ENCODE assay signal across 8 mouse cellular contexts in the genomic region with DNA sequence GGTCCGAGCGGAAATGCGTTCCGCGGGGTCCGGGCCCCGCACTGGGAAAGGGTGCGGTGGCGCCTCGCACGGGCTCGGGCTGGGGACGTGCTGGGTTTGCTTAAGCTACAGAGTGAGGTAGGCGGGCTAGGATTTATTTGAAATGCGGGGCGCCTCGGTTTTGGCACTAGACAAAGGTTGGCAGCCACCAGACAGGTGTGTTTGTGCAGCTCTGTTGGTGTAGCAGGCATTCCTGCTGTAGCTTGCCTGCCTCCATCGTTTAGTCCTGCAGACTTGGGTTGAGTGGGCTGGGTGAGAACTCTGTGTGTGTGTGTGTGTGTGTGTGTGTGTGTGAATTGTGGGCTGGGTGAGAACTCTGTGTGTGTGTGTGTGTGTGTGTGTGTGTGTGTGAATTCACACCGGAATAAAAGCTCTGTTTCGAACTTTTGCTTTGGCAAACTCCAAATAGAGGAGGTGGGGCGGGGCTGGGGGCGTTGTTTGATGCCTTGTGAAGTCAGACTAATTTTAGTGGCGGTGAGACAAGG. TPM values are rescaled to one million over a fixed set of nuclear protein-coding genes. Genes with fewer than 3 reads are reported as not detected.
DNase-seq lines count a peak whose midpoint lies in the region; ATAC-seq and TF ChIP-seq lines count a peak whose summit lies in the region.

No protein-coding gene starts in this region.

- H3K27me3 ChIP-seq in heart, adult 2 months (ENCODE audit: control insufficient read depth, insufficient read depth, low read length), result no peaks in the 10 kb centered on the region
- H3K27me3 ChIP-seq in forebrain, embryonic 14.5 days (replicated peaks; ENCODE audit: control insufficient read depth, insufficient read depth, low read length), result no peaks in the 10 kb centered on the region
- no peaks in the 10 kb centered on the region for H3K27me3 ChIP-seq in hindbrain, embryonic 16.5 days (replicated peaks; ENCODE audit: control insufficient read depth, insufficient read depth, low read length)
- H3K27me3 ChIP-seq in stomach, embryonic 14.5 days (ENCODE audit: control insufficient read depth, insufficient read depth, low read length), result no peaks in the 10 kb centered on the region

- no peak for TF ChIP-seq CTCF in heart, adult 2 months (IDR thresholded peaks at IDR 0.05)

- WGBS in heart, adult 2 months, result under 1% methylated on average over 23 of the region's 23 CpGs
- 1% methylated on average over 23 of the region's 23 CpGs for WGBS in forebrain, embryonic 14.5 days
- WGBS in hindbrain, embryonic 16.5 days, result under 1% methylated on average over 23 of the region's 23 CpGs
- under 1% methylated on average over 23 of the region's 23 CpGs for WGBS in stomach, embryonic 14.5 days

- TF ChIP-seq POLR2A in heart, adult 2 months (IDR thresholded peaks at IDR 0.05; ENCODE audit: insufficient read depth, low read depth, low read length), result no peak

- no peaks in the 10 kb centered on the region for H3K9me3 ChIP-seq in forebrain, embryonic 14.5 days (replicated peaks; ENCODE audit: control insufficient read depth, low read length)
- no peaks in the 10 kb centered on the region for H3K9me3 ChIP-seq in hindbrain, embryonic 16.5 days (ENCODE audit: control insufficient read depth, low read length)
- no peaks in the 10 kb centered on the region for H3K9me3 ChIP-seq in stomach, embryonic 14.5 days (ENCODE audit: control insufficient read depth, low read depth, low read length)

- peak overlapping the region; percentile 85 for H3K9ac ChIP-seq in heart, adult 2 months (ENCODE audit: low read depth, low read length)
- H3K9ac ChIP-seq in forebrain, embryonic 14.5 days (ENCODE audit: low read length), result peak overlapping the region; percentile 79
- H3K9ac ChIP-seq in hindbrain, embryonic 16.5 days (ENCODE audit: low read depth, low read length), result peak overlapping the region; percentile 92
- peak overlapping the region; percentile 81 for H3K9ac ChIP-seq in stomach, embryonic 14.5 days (replicated peaks; ENCODE audit: low read depth, low read length)

- H3K4me2 ChIP-seq in forebrain, embryonic 14.5 days (ENCODE audit: low read length), result peak overlapping the region; percentile 54
- H3K4me2 ChIP-seq in hindbrain, embryonic 16.5 days (ENCODE audit: low read length), result peak overlapping the region; percentile 63
- H3K4me2 ChIP-seq in stomach, embryonic 14.5 days (replicated peaks; ENCODE audit: low read depth, low read length), result peak overlapping the region; percentile 47

- H3K4me1 ChIP-seq in heart, adult 2 months (ENCODE audit: control insufficient read depth, insufficient read depth, low read length), result no peaks in the 10 kb centered on the region
- no peaks in the 10 kb centered on the region for H3K4me1 ChIP-seq in forebrain, embryonic 14.5 days (ENCODE audit: control insufficient read depth, insufficient read depth, low read length)
- H3K4me1 ChIP-seq in hindbrain, embryonic 16.5 days (ENCODE audit: control insufficient read depth, insufficient read depth, low read depth, low read length), result peaks cover 3% of the 10 kb centered on the region; the same call in 1 of the 2 replicates
- no peaks in the 10 kb centered on the region for H3K4me1 ChIP-seq in stomach, embryonic 14.5 days (ENCODE audit: control insufficient read depth, insufficient read depth, low read length)

- no peak for DNase-seq in heart, adult 2 months
- no peak for DNase-seq in heart, adult 11 months
- DNase-seq in brain, adult 2 months (ENCODE audit: low read depth, low spot score), result peak; percentile 84
- peak; percentile 63 for DNase-seq in forebrain, embryonic 14.5 days (ENCODE audit: low spot score)
- DNase-seq in left cerebral cortex, postnatal 14 days (ENCODE audit: low spot score in 2 of 2), result peak; percentile 67 to 78

- H3K79me2 ChIP-seq in heart, adult 2 months (replicated peaks; ENCODE audit: control insufficient read depth, insufficient read depth, low read length), result peaks cover 2% of the 10 kb centered on the region; the same call in 1 of the 2 replicates

- H3K27ac ChIP-seq in heart, adult 2 months, result peak overlapping the region; percentile 89
- H3K27ac ChIP-seq in forebrain, embryonic 14.5 days (ENCODE audit: low read depth, low read length), result peak overlapping the region; percentile 94
- peak overlapping the region; percentile 98 for H3K27ac ChIP-seq in hindbrain, embryonic 16.5 days (ENCODE audit: low read depth, low read length)
- peak overlapping the region; percentile 93 for H3K27ac ChIP-seq in stomach, embryonic 14.5 days (ENCODE audit: low read length)

- no peak for TF ChIP-seq EP300 in heart, adult 2 months (IDR thresholded peaks at IDR 0.05; ENCODE audit: insufficient read depth, low read depth, low read length)

- H3K36me3 ChIP-seq in heart, adult 2 months (ENCODE audit: control insufficient read depth, insufficient read depth, low read length), result no peaks in the 10 kb centered on the region
- no peaks in the 10 kb centered on the region for H3K36me3 ChIP-seq in forebrain, embryonic 14.5 days (ENCODE audit: control insufficient read depth, insufficient read depth, low read length)
- no peaks in the 10 kb centered on the region for H3K36me3 ChIP-seq in hindbrain, embryonic 16.5 days (ENCODE audit: control insufficient read depth, insufficient read depth, low read length)
- H3K36me3 ChIP-seq in stomach, embryonic 14.5 days (ENCODE audit: control insufficient read depth, insufficient read depth, low read length), result no peaks in the 10 kb centered on the region

- intact Hi-C loops in heart, adult 2 months (cut with DNase I), result no loop called here
- intact Hi-C loops in left cerebral cortex, postnatal 14 days (cut with DNase I), result no loop called here

- peak; percentile 85 for ATAC-seq in forebrain, embryonic 14.5 days
- peak; percentile 88 for ATAC-seq in hindbrain, embryonic 16.5 days
- peak; percentile 56 for ATAC-seq in megakaryocyte-erythroid progenitor cell, adult 5-6 weeks (replicated peaks; ENCODE audit: low FRiP score, low TSS enrichment, poor library complexity, severe bottlenecking)
- ATAC-seq in stomach, embryonic 14.5 days (ENCODE audit: insufficient number of reproducible peaks, insufficient read depth, low FRiP score, low read depth), result peak; percentile 80

- H3K4me3 ChIP-seq in heart, adult 2 months, result peak overlapping the region; percentile 83
- H3K4me3 ChIP-seq in forebrain, embryonic 14.5 days (ENCODE audit: low read depth, low read length), result peak overlapping the region; percentile 67
- H3K4me3 ChIP-seq in hindbrain, embryonic 16.5 days (ENCODE audit: low read length), result peak overlapping the region; percentile 93
- peak overlapping the region; percentile 85 for H3K4me3 ChIP-seq in stomach, embryonic 14.5 days (ENCODE audit: low read depth, low read length)

RNA-seq across cellular contexts. Expression of a gene that starts 0.7 kb away (rescaled TPM):
- 1 to 10 TPM; 7.1 to 8.9 TPM for total RNA-seq in heart, adult 2 months (2021)
- 4.2 and 5.7 TPM in 2 replicates for polyA plus RNA-seq in heart, adult 2 months (2012; rRNA removed)
- 17.2 and 19.7 TPM in 2 replicates for polyA plus RNA-seq in forebrain, embryonic 14.5 days (2014; fragmentation: Nextera tagmentation; extraction: Ambion mirVana)
- polyA plus RNA-seq in hindbrain, embryonic 16.5 days (2015; fragmentation: Nextera tagmentation; extraction: Ambion mirVana), result 14.1 and 16.8 TPM in 2 replicates
- 10 to 100 TPM; 37.1 to 37.9 TPM for total RNA-seq in left cerebral cortex, postnatal 14 days (2021)
- total RNA-seq in megakaryocyte-erythroid progenitor cell, adult 5-6 weeks (2014; fragmentation: Nextera tagmentation), result 19.5 and 19.8 TPM in 2 replicates
- 21.6 and 23.3 TPM in 2 replicates for total RNA-seq in megakaryocyte-erythroid progenitor cell, adult 5-6 weeks (2017)
- polyA plus RNA-seq in stomach, embryonic 14.5 days (2014; fragmentation: Nextera tagmentation; extraction: Ambion mirVana), result 18.6 and 24.0 TPM in 2 replicates

Comparison
In these comparisons a context has a peak if more than half of its experiments do, and no peak if none do; other contexts are left out.
1. DNase-seq: peak in brain, adult 2 months (single experiment), forebrain, embryonic 14.5 days (single experiment) and left cerebral cortex, postnatal 14 days (2 of 2); none in heart, adult 2 months (0 of 2) and heart, adult 11 months (single experiment).
2. Peak in every context shown above with its lines, with median percentiles within 50 percentile points of each other: H3K27ac ChIP-seq, H3K4me3 ChIP-seq, H3K9ac ChIP-seq, ATAC-seq and H3K4me2 ChIP-seq.